Mouse (Mus musculus) embryonic facial prominence, embryonic 11.5 days (tissue): ENCODE results near the gene Rnf181. TPM values are rescaled to one million over a fixed set of nuclear protein-coding genes. Genes with fewer than 3 reads are reported as not detected.

Experiments
- ATAC-seq: fragments of 200-750 bp; cut with Nextera tagmentation; replicated peaks from 2 replicates; pipeline ENCODE4 v1.8.0; 2017; ENCODE audit warnings: low read depth; ENCODE audit not compliant: insufficient number of reproducible peaks, low FRiP score, low TSS enrichment
- DNase-seq: peaks from one replicate; pipeline ENCODE4 v3.0.0-alpha.2; 2015; ENCODE audit warnings: low spot score
- H3K27ac ChIP-seq: fragments of 300-500 bp; sonication (generic); replicated peaks from 2 replicates; pipeline ENCODE4 v1.5.1; 2014; ENCODE audit warnings: mild to moderate bottlenecking, low read depth, low read length, control low read depth
- H3K27me3 ChIP-seq: fragments of 300-500 bp; sonication (generic); 2 replicates; pipeline ENCODE4 v1.6.1; 2014; ENCODE audit warnings: mild to moderate bottlenecking, low read length, moderate library complexity, mixed read lengths; ENCODE audit not compliant: control insufficient read depth, insufficient read depth
- H3K36me3 ChIP-seq: fragments of 300-500 bp; sonication (generic); replicated peaks from 2 replicates; pipeline ENCODE4 v1.6.1; 2014; ENCODE audit warnings: low read depth, mild to moderate bottlenecking, low read length, moderate library complexity, mixed read lengths; ENCODE audit not compliant: control insufficient read depth, insufficient read depth
- H3K4me1 ChIP-seq: fragments of 300-500 bp; sonication (generic); 2 replicates; pipeline ENCODE4 v1.6.1; 2014; ENCODE audit warnings: low read length, mixed read lengths; ENCODE audit not compliant: control insufficient read depth, insufficient read depth
- H3K4me2 ChIP-seq: fragments of 300-500 bp; sonication (generic); 2 replicates; pipeline ENCODE4 v1.6.1; 2014; ENCODE audit warnings: low read depth, mild to moderate bottlenecking, control low read depth, low read length, moderate library complexity
- H3K4me3 ChIP-seq: fragments of 300-500 bp; sonication (generic); 2 replicates; pipeline ENCODE4 v1.5.1; 2014; ENCODE audit warnings: low read depth, low read length, control low read depth
- H3K9ac ChIP-seq: fragments of 300-500 bp; sonication (generic); replicated peaks from 2 replicates; pipeline ENCODE4 v1.6.1; 2014; ENCODE audit warnings: mild to moderate bottlenecking, control low read depth, low read length
- H3K9me3 ChIP-seq: fragments of 300-500 bp; sonication (generic); replicated peaks from 2 replicates; pipeline ENCODE4 v1.6.1; 2016; ENCODE audit warnings: mild to moderate bottlenecking, low read length, inconsistent platforms, mixed read lengths; ENCODE audit not compliant: control insufficient read depth
- WGBS: fragments of 180-500 bp; shearing (Covaris S2); extraction: QIAGEN DNeasy Blood & Tissue Kit; methylation state at CpG from one replicate; pipeline ENCODE4 v1.1.7; 2014; 5-methylcytosine and 5-hydroxymethylcytosine counted together
- polyA plus RNA-seq: library from polyadenylated mRNA; unstranded; fragments of >200 nt; fragmentation: Nextera tagmentation; extraction: Ambion mirVana; gene quantifications from 2 replicates; pipeline ENCODE4 v1.2.1, GENCODE M21; 2014

Gene Rnf181
- polyA plus RNA-seq, 1 experiment from 2014 or later: 95.1 TPM

GRCm38 (mm10) chr6:72407119-72407518, 40.4 kb upstream of the Rnf181 start:
- no peaks in the 10 kb centered on the region for H3K4me1 ChIP-seq
- H3K36me3 ChIP-seq: no peaks in the 10 kb centered on the region
- H3K27me3 ChIP-seq: no peaks in the 10 kb centered on the region
- no peak overlapping the region for H3K4me3 ChIP-seq
- WGBS: 6% methylated on average over 5 of the region's 5 CpGs
- ATAC-seq (no peak), DNase-seq (peak; percentile 93)
- H3K27ac ChIP-seq: no peak overlapping the region
- H3K9ac ChIP-seq: no peak overlapping the region
- H3K4me2 ChIP-seq: no peak overlapping the region
- no peaks in the 10 kb centered on the region for H3K9me3 ChIP-seq

GRCm38 (mm10) chr6:72405356-72405755, 38.6 kb upstream of the Rnf181 start:
- 75% methylated on average over 7 of the region's 7 CpGs for WGBS
- H3K9ac ChIP-seq: no peak overlapping the region
- no peak for DNase-seq

DNA sequence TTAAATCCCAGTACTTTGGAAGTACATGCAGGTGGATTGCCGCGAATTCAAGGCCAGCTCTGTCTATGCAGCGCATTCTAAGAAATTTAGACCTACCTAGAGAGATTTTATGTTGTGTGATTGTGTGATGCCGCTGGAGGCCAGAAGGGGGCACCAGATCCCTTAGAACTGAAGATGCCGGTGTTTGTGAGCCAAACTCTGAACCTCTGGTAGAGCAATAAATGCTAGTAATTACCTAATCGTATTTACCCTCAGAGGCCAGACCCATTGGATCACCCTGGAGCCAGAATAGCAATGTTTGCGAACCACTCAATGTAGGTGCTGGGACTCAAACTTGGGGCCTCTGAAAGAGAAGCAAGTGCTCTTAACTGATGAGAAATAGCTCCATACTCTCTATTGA, 35.1 kb upstream of the Rnf181 start:
- Histone ChIP-seq H3K27ac (no peak overlapping the region), H3K4me2 (no peak overlapping the region), H3K9me3 (no peaks in the 10 kb centered on the region), H3K9ac (no peak overlapping the region), H3K4me3 (no peak overlapping the region), H3K36me3 (no peaks in the 10 kb centered on the region), H3K4me1 (no peaks in the 10 kb centered on the region), H3K27me3 (no peaks in the 10 kb centered on the region)
- WGBS: 20% methylated on average over 7 of the region's 7 CpGs
- DNase-seq (peak; percentile 79), ATAC-seq (no peak)

More at GRCm38 (mm10) chr6:72405356-72405755, 38.6 kb upstream of the Rnf181 start:
- no peak for ATAC-seq
- no peaks in the 10 kb centered on the region for H3K4me1 ChIP-seq
- H3K4me3 ChIP-seq: no peak overlapping the region
- no peak overlapping the region for H3K27ac ChIP-seq
- no peaks in the 10 kb centered on the region for H3K36me3 ChIP-seq
- H3K9me3 ChIP-seq: no peaks in the 10 kb centered on the region
- H3K4me2 ChIP-seq: no peak overlapping the region
- no peaks in the 10 kb centered on the region for H3K27me3 ChIP-seq

DNA sequence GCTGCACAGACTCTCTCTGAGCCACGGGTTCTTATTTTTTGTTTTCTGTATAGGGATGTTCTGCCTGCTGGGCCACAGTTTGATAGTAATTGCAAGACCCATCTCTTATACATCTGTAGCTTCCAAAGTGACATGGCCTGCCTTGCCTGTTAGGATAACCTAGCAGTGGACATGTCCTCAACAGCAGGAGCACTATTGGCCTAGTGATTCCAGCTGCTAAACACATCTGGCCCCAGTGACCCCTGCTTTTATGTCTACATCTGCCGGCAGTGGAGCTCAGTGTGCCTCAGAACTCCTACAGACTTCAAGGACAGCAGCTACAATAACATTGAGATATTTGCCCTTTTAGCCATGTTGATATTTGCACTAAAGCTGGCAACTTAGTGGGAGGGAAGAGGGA, 33.2 kb upstream of the Rnf181 start:
- no peak overlapping the region for H3K27ac ChIP-seq
- no peak overlapping the region for H3K9ac ChIP-seq
- H3K4me1 ChIP-seq: no peaks in the 10 kb centered on the region
- ATAC-seq (no peak), DNase-seq (no peak)
- H3K27me3 ChIP-seq: no peaks in the 10 kb centered on the region
- no peak overlapping the region for H3K4me3 ChIP-seq
- H3K4me2 ChIP-seq: no peak overlapping the region
- H3K9me3 ChIP-seq: no peaks in the 10 kb centered on the region
- no peaks in the 10 kb centered on the region for H3K36me3 ChIP-seq
- WGBS: 40% methylated on average over 2 of the region's 2 CpGs

GRCm38 (mm10) chr6:72396837-72397251, 30.1 kb upstream of the Rnf181 start:
- no peaks in the 10 kb centered on the region for H3K36me3 ChIP-seq
- H3K9me3 ChIP-seq: no peaks in the 10 kb centered on the region
- WGBS: 79% methylated on average over 10 of the region's 10 CpGs
- DNase-seq (no peak), ATAC-seq (no peak)
- H3K4me2 ChIP-seq: no peak overlapping the region
- H3K4me1 ChIP-seq: no peaks in the 10 kb centered on the region
- H3K27ac ChIP-seq: no peak overlapping the region
- no peak overlapping the region for H3K4me3 ChIP-seq
- no peaks in the 10 kb centered on the region for H3K27me3 ChIP-seq
- no peak overlapping the region for H3K9ac ChIP-seq

DNA sequence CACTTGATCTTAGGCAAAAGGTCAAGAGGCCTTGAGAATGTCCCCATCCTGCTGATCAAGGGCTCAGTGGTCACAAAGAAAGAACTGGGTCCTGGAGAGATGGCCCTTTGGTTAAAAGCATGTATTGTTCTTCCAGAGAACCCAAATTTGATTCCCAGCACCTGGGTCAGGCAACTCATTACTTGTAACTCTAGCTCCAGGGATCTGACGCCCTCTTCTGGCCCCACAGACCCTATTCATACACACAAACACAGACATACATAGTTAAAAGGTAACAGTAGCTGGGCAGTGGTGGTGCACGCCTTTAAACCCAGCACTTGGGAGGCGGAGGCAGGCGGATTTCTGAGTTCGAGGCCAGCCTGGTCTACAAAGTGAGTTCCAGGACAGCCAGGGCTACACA, 25.6 kb upstream of the Rnf181 start:
- H3K4me2 ChIP-seq: no peak overlapping the region
- 79% methylated on average over 5 of the region's 5 CpGs for WGBS
- no peak overlapping the region for H3K9ac ChIP-seq
- H3K27me3 ChIP-seq: no peaks in the 10 kb centered on the region
- no peaks in the 10 kb centered on the region for H3K4me1 ChIP-seq
- H3K36me3 ChIP-seq: no peaks in the 10 kb centered on the region
- ATAC-seq (no peak), DNase-seq (no peak)
- H3K27ac ChIP-seq: no peak overlapping the region
- no peak overlapping the region for H3K4me3 ChIP-seq
- no peaks in the 10 kb centered on the region for H3K9me3 ChIP-seq

- Histone ChIP-seq H3K4me2 (peak overlapping the region; percentile 75; the same call in 1 of the 2 replicates), H3K27me3 (no peaks in the 10 kb centered on the region), H3K27ac (no peak overlapping the region), H3K9me3 (no peaks in the 10 kb centered on the region), H3K36me3 (no peaks in the 10 kb centered on the region), H3K9ac (peak overlapping the region; percentile 72), H3K4me1 (no peaks in the 10 kb centered on the region), H3K4me3 (peak overlapping the region; percentile 51; the same call in 1 of the 2 replicates)
- ATAC-seq (peak; percentile 42; the same call in 1 of the 2 replicates), DNase-seq (peak; percentile 18)
- WGBS: 15% methylated on average over 11 of the region's 12 CpGs
These were observed 24.2 kb upstream of the Rnf181 start for GRCm38 (mm10) chr6:72390795-72391521.

GRCm38 (mm10) chr6:72389941-72390771, 23.4 kb upstream of the Rnf181 start, which contains the start of gene Vamp8:
Gene Vamp8, minus strand, starts transcription at chr6:72390703.
- Histone ChIP-seq H3K4me2 (peak within 1 kb of the TSS; percentile 75), H3K4me3 (peak within 1 kb of the TSS; percentile 51), H3K4me1 (no peaks in the 10 kb centered on the region), H3K36me3 (no peaks in the 10 kb centered on the region), H3K9ac (peak within 1 kb of the TSS; percentile 72), H3K27me3 (no peaks in the 10 kb centered on the region), H3K27ac (peak within 1 kb of the TSS; percentile 66), H3K9me3 (no peaks in the 10 kb centered on the region)
- ATAC-seq (peak; percentile 68), DNase-seq (peak; percentile 59)
- WGBS: 1% methylated on average over 33 of the region's 33 CpGs
